Mouse (Mus musculus): Measurements from ENCODE around the gene Rab1b. TPM values are rescaled to one million over a fixed set of nuclear protein-coding genes. Genes with fewer than 3 reads are reported as not detected.
A peak's percentile ranks its signal among the peaks of the same experiment; 100 is the strongest.

Rab1b gene
- polyA plus RNA-seq, 1 experiment from 2014 or later: 242 TPM

GRCm38 (mm10) chr19:5082596-5082995 lies 24.3 kb downstream of the Rab1b start:
- Histone ChIP-seq H3K27me3 (peaks cover 72% of the 10 kb centered on the region), H3K9ac (replicated peaks) (no peak overlapping the region), H3K36me3 (no peaks in the 10 kb centered on the region), H3K9me3 (no peaks in the 10 kb centered on the region), H3K4me1 (replicated peaks) (peaks cover 17% of the 10 kb centered on the region), H3K4me2 (replicated peaks) (no peak overlapping the region), H3K4me3 (replicated peaks) (no peak overlapping the region), H3K27ac (no peak overlapping the region)
- no peak for ATAC-seq
- WGBS: 72% methylated on average over 24 of the region's 24 CpGs

DNA sequence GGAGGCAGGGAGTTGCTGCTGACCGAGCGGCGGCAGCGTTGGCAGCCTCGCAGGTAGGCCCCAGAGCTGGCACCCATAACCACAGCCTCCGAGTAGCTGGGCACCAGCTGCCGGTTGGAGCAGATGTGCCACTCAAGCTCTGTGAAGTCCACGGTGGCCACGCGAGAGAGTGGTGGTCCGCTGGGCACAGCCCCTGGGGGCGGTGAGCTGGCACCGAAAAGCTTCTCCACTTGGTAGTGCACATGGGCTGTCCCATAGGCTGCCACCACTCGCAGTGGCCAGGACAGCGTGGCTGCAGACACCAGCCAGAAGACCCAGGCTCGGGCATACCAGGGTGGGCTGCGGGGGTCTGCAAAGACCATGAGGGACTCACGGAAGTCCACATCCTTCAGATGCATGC lies 24.9 kb downstream of the Rab1b start:
- peaks cover 11% of the 10 kb centered on the region for H3K4me1 ChIP-seq (replicated peaks)
- H3K27me3 ChIP-seq: peaks cover 72% of the 10 kb centered on the region
- no peak overlapping the region for H3K27ac ChIP-seq
- H3K9ac ChIP-seq (replicated peaks): no peak overlapping the region
- no peaks in the 10 kb centered on the region for H3K9me3 ChIP-seq
- WGBS: 70% methylated on average over 18 of the region's 18 CpGs
- H3K36me3 ChIP-seq: no peaks in the 10 kb centered on the region
- ATAC-seq: no peak
- H3K4me2 ChIP-seq (replicated peaks): no peak overlapping the region
- no peak overlapping the region for H3K4me3 ChIP-seq (replicated peaks)

- 98% methylated on average over 1 of the region's 1 CpGs for WGBS
- no peak overlapping the region for H3K4me3 ChIP-seq (replicated peaks)
- H3K27me3 ChIP-seq: peaks cover 61% of the 10 kb centered on the region
- H3K4me2 ChIP-seq (replicated peaks): no peak overlapping the region
- no peaks in the 10 kb centered on the region for H3K4me1 ChIP-seq (replicated peaks)
- no peak overlapping the region for H3K27ac ChIP-seq
- ATAC-seq: no peak
- no peak overlapping the region for H3K9ac ChIP-seq (replicated peaks)
- no peaks in the 10 kb centered on the region for H3K36me3 ChIP-seq
- no peaks in the 10 kb centered on the region for H3K9me3 ChIP-seq
Measured at GRCm38 (mm10) chr19:5079279-5079678, 27.6 kb downstream of the Rab1b start.

DNA sequence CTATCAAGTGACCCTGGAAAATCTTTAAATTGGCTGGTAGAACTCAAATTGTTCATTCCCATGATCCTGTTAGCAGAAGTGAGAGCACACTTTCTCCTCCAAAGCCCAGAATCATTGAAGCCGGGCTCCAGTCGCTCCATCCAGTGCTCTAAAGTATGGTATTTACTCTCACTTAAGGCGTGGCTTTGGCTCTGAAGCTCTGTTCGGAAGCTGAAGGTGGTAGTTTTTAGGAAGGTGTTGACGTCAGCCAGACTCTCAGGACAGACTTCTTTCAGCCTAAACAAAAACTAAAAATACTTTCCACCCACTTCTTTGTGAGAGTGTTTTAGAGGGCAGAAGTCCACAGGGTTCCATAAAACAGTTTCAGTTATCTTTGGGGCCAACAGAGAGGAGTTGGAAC lies 33.4 kb downstream of the Rab1b start:
- H3K4me1 ChIP-seq (replicated peaks): peaks cover 28% of the 10 kb centered on the region
- ATAC-seq: no peak
- 51% methylated on average over 5 of the region's 5 CpGs for WGBS
- no peak overlapping the region for H3K4me3 ChIP-seq (replicated peaks)
- H3K9me3 ChIP-seq: no peaks in the 10 kb centered on the region
- H3K9ac ChIP-seq (replicated peaks): no peak overlapping the region
- peaks cover 47% of the 10 kb centered on the region for H3K27me3 ChIP-seq
- H3K27ac ChIP-seq: no peak overlapping the region
- no peaks in the 10 kb centered on the region for H3K36me3 ChIP-seq
- H3K4me2 ChIP-seq (replicated peaks): no peak overlapping the region

GRCm38 (mm10) chr19:5073028-5073427 lies 33.8 kb downstream of the Rab1b start:
- Histone ChIP-seq H3K9me3 (no peaks in the 10 kb centered on the region), H3K9ac (replicated peaks) (no peak overlapping the region), H3K4me1 (replicated peaks) (peaks cover 33% of the 10 kb centered on the region), H3K36me3 (no peaks in the 10 kb centered on the region), H3K27ac (no peak overlapping the region), H3K27me3 (peaks cover 51% of the 10 kb centered on the region), H3K4me2 (replicated peaks) (peak overlapping the region; percentile 62), H3K4me3 (replicated peaks) (peak overlapping the region; percentile 42; the same call in 1 of the 2 replicates)
- WGBS: under 1% methylated on average over 15 of the region's 15 CpGs
- peak; percentile 6; the same call in 1 of the 2 replicates for ATAC-seq

GRCm38 (mm10) chr19:5072389-5073019 lies 34.4 kb downstream of the Rab1b start:
- Histone ChIP-seq H3K27ac (no peak overlapping the region), H3K27me3 (peaks cover 56% of the 10 kb centered on the region), H3K4me2 (replicated peaks) (peak overlapping the region; percentile 62), H3K4me3 (replicated peaks) (peak overlapping the region; percentile 42), H3K9me3 (no peaks in the 10 kb centered on the region), H3K36me3 (no peaks in the 10 kb centered on the region), H3K4me1 (replicated peaks) (peaks cover 38% of the 10 kb centered on the region), H3K9ac (replicated peaks) (peak overlapping the region; percentile 63; the same call in 1 of the 2 replicates)
- ATAC-seq: peak; percentile 26
- WGBS: 2% methylated on average over 20 of the region's 20 CpGs

- H3K27me3 ChIP-seq: peaks cover 63% of the 10 kb centered on the region
- peak overlapping the region; percentile 63 for H3K9ac ChIP-seq (replicated peaks)
- peak overlapping the region; percentile 42 for H3K4me3 ChIP-seq (replicated peaks)
- peaks cover 44% of the 10 kb centered on the region for H3K4me1 ChIP-seq (replicated peaks)
- H3K36me3 ChIP-seq: no peaks in the 10 kb centered on the region
- no peaks in the 10 kb centered on the region for H3K9me3 ChIP-seq
- peak overlapping the region; percentile 52 for H3K27ac ChIP-seq
- H3K4me2 ChIP-seq (replicated peaks): peak overlapping the region; percentile 62
- peak; percentile 82 for ATAC-seq
- WGBS: under 1% methylated on average over 40 of the region's 40 CpGs
Measured at GRCm38 (mm10) chr19:5071545-5072369, 35.1 kb downstream of the Rab1b start.

GRCm38 (mm10) chr19:5071077-5071476 lies 35.8 kb downstream of the Rab1b start:
- WGBS: 10% methylated on average over 11 of the region's 11 CpGs
- H3K27me3 ChIP-seq: peaks cover 70% of the 10 kb centered on the region
- H3K27ac ChIP-seq: peak overlapping the region; percentile 52
- ATAC-seq: no peak
- H3K36me3 ChIP-seq: no peaks in the 10 kb centered on the region
- H3K9ac ChIP-seq (replicated peaks): peak overlapping the region; percentile 63
- H3K4me1 ChIP-seq (replicated peaks): peaks cover 44% of the 10 kb centered on the region
- peak overlapping the region; percentile 42 for H3K4me3 ChIP-seq (replicated peaks)
- peak overlapping the region; percentile 62 for H3K4me2 ChIP-seq (replicated peaks)
- no peaks in the 10 kb centered on the region for H3K9me3 ChIP-seq

GRCm38 (mm10) chr19:5069978-5070377 lies 36.9 kb downstream of the Rab1b start:
- Histone ChIP-seq H3K36me3 (no peaks in the 10 kb centered on the region), H3K9me3 (no peaks in the 10 kb centered on the region), H3K4me2 (replicated peaks) (0 out of 2 replicates have a peak overlapping the region, but pooled peaks have one; percentile 9), H3K27ac (no peak overlapping the region), H3K4me1 (replicated peaks) (peaks cover 44% of the 10 kb centered on the region), H3K27me3 (peaks cover 75% of the 10 kb centered on the region), H3K9ac (replicated peaks) (no peak overlapping the region), H3K4me3 (replicated peaks) (peak overlapping the region; percentile 3)
- WGBS: 85% methylated on average over 7 of the region's 7 CpGs
- no peak for ATAC-seq

GRCm38 (mm10) chr19:5069486-5069885 lies 37.4 kb downstream of the Rab1b start:
- no peak for ATAC-seq
- WGBS: 85% methylated on average over 5 of the region's 5 CpGs
- H3K36me3 ChIP-seq: no peaks in the 10 kb centered on the region
- H3K4me2 ChIP-seq (replicated peaks): peak overlapping the region; percentile 67; the same call in 1 of the 2 replicates
- no peak overlapping the region for H3K9ac ChIP-seq (replicated peaks)
- peaks cover 72% of the 10 kb centered on the region for H3K27me3 ChIP-seq
- peaks cover 44% of the 10 kb centered on the region for H3K4me1 ChIP-seq (replicated peaks)
- no peaks in the 10 kb centered on the region for H3K9me3 ChIP-seq
- H3K27ac ChIP-seq: no peak overlapping the region
- H3K4me3 ChIP-seq (replicated peaks): peak overlapping the region; percentile 3; the same call in 1 of the 2 replicates

- Histone ChIP-seq H3K4me2 (replicated peaks) (peak overlapping the region; percentile 67), H3K27me3 (peaks cover 66% of the 10 kb centered on the region), H3K9me3 (no peaks in the 10 kb centered on the region), H3K4me3 (replicated peaks) (peak overlapping the region; percentile 42), H3K9ac (replicated peaks) (peak overlapping the region; percentile 69), H3K4me1 (replicated peaks) (peaks cover 44% of the 10 kb centered on the region), H3K27ac (no peak overlapping the region), H3K36me3 (no peaks in the 10 kb centered on the region)
- ATAC-seq: 0 out of 2 replicates have a peak, but pooled peaks have one; percentile 3
- WGBS: 37% methylated on average over 21 of the region's 21 CpGs
Measured at GRCm38 (mm10) chr19:5068570-5069234, 38.2 kb downstream of the Rab1b start.

Data from midbrain, embryonic 13.5 days (tissue).